Mouse (Mus musculus) E14TG2a.4 (cell line): ENCODE measurements around the gene C2cd2.

Experiments
- H3K27me3 ChIP-seq: 2 replicates; pipeline ENCODE4 v1.6.1; 2014; ENCODE audit warnings: low read length, control low read depth; ENCODE audit not compliant: insufficient read depth
- H3K36me3 ChIP-seq: 2 replicates; pipeline ENCODE4 v1.6.1; 2014; ENCODE audit warnings: low read length, control low read depth; ENCODE audit not compliant: insufficient read depth
- H3K4me1 ChIP-seq: replicated peaks from 2 replicates; pipeline ENCODE4 v1.6.1; 2014; ENCODE audit warnings: low read depth, low read length, control low read depth
- H3K4me3 ChIP-seq: replicated peaks from 2 replicates; pipeline ENCODE4 v1.5.1; 2014; ENCODE audit warnings: mild to moderate bottlenecking, low read length
- H3K9me3 ChIP-seq: 2 replicates; pipeline ENCODE4 v1.6.1; 2014; ENCODE audit warnings: low read length, control low read depth
- CTCF ChIP-seq: conservative IDR thresholded peaks from 2 replicates; pipeline ENCODE4 v1.5.1; 2014; ENCODE audit warnings: low read length
- NANOG ChIP-seq: IDR thresholded peaks from 2 replicates; pipeline ENCODE4 v1.6.1; 2014; ENCODE audit warnings: borderline replicate concordance, low read length, mixed read lengths
- POU5F1 ChIP-seq: IDR thresholded peaks from 2 replicates; pipeline ENCODE4 v1.6.1; 2014; ENCODE audit warnings: low read length, borderline replicate concordance

The C2cd2 gene

GRCm38 (mm10) chr16:97977722-97978121 is 15.3 kb upstream of the C2cd2 start:
- no peaks in the 10 kb centered on the region for H3K4me1 ChIP-seq
- TF ChIP-seq POU5F1 (no peak), CTCF (no peak), NANOG (no peak)
- H3K27me3 ChIP-seq: no peaks in the 10 kb centered on the region
- no peaks in the 10 kb centered on the region for H3K36me3 ChIP-seq
- H3K9me3 ChIP-seq: no peaks in the 10 kb centered on the region
- H3K4me3 ChIP-seq: no peak overlapping the region

DNA sequence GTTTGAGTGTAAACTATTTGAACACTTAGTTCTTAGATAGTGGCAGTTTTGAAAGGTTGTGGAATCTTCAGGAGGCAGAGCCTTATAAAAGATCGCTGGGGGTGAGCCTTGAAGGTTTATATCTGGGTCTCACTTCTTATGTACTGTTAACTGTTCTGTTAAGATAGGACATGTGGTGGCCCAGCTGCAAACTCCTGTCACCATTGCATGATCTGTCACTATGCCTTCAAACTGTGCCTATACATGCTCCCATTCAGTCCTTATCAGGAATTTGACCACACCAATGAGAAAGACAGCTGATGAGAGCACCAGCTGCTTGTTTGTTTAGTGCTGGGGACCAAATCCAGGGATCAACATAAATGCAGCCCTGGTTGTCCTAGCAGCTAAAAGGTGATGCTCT is 14.9 kb upstream of the C2cd2 start:
- TF ChIP-seq NANOG: no peak
- no peak for TF ChIP-seq CTCF
- TF ChIP-seq POU5F1: no peak
- no peaks in the 10 kb centered on the region for H3K4me1 ChIP-seq

DNA sequence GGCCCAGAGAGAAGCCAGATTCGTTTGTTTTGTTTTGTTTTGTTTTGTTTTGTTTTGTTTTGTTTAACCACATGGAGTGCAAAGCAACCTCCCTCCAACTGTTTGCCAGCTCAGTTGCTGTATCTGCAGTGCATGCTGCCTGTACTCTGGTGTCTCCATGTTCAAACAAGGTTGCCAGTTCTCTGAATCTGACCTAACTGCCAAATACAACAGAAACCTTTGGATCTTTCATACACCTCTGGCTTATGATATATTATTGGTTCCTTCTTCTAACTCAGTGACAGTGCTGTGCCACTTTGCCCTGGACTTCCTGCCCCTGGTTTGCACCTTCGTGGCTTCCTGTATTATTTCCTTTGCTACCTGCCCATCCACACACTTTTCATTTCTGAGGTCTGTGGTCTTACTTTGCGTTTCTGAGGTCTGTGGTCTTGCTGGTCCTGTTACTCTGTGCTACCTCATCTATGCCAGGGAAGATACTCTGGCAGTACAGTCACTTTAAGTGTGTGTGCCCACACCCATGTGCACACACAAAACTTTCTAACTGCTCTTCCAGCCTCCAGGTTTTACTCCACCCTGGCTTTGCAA is 1.6 kb upstream of the C2cd2 start:
- TF ChIP-seq NANOG (no peak), POU5F1 (no peak), CTCF (no peak)
- H3K9me3 ChIP-seq: peaks cover 7% of the 10 kb centered on the region; the same call in 1 of the 2 replicates

More for the DNA sequence above, 14.9 kb upstream of the C2cd2 start:
- H3K4me3 ChIP-seq: no peak overlapping the region
- no peaks in the 10 kb centered on the region for H3K9me3 ChIP-seq
- no peaks in the 10 kb centered on the region for H3K27me3 ChIP-seq
- H3K36me3 ChIP-seq: no peaks in the 10 kb centered on the region

DNA sequence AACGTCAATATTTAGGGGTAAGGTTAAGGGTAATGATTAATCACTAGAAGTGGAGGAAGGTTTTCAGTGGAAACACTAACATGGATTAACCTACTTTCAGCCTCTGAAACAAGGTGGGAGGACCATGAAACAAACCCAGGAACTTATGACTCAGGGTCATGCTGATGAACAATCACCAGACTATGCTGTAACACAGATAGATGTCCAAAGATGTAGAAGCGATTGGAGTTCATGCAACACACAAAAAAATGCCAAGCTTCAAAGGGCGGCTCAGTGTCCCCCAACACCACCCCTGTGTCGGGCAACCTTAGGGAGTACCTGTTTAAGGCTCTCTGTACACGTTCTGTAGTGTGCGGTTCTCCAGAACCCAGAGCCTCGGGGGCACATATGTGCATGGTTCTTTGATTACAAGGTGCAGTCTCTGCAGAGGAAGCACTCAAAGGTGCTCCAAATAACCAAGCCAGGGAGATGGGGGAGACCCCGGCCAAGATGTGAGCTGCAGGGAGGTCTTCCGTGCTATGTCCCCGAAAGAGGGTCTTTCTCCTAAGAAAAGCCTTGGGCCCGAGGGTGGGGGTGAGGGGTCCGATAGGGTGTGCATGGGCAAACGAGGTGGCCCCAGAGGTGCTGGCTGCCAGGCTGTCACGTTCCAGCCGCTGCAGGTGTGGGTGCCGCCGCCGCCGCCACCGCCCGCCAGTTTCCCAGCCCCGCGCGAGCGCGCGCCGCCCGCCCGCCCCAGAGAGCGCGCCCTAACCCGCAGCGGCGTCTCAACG is 832 bp downstream of the C2cd2 start:
- Histone ChIP-seq H3K9me3 (no peaks in the 10 kb centered on the region), H3K27me3 (no peaks in the 10 kb centered on the region), H3K4me3 (peak overlapping the region; percentile 91), H3K36me3 (peaks cover 33% of the 10 kb centered on the region), H3K4me1 (peaks cover 26% of the 10 kb centered on the region)
- TF ChIP-seq CTCF: no peak
- no peak for TF ChIP-seq NANOG
- no peak for TF ChIP-seq POU5F1

More for the DNA sequence above, 1.6 kb upstream of the C2cd2 start:
- no peaks in the 10 kb centered on the region for H3K27me3 ChIP-seq
- no peak overlapping the region for H3K4me3 ChIP-seq
- peaks cover 15% of the 10 kb centered on the region for H3K36me3 ChIP-seq
- H3K4me1 ChIP-seq: peaks cover 26% of the 10 kb centered on the region

- Histone ChIP-seq H3K27me3 (no peaks in the 10 kb centered on the region), H3K4me3 (no peak overlapping the region), H3K36me3 (peaks cover 45% of the 10 kb centered on the region), H3K4me1 (peaks cover 26% of the 10 kb centered on the region), H3K9me3 (no peaks in the 10 kb centered on the region)
- TF ChIP-seq NANOG (no peak), CTCF (no peak), POU5F1 (no peak)
These were observed 2.0 kb downstream of the C2cd2 start for GRCm38 (mm10) chr16:97960348-97960747.

DNA sequence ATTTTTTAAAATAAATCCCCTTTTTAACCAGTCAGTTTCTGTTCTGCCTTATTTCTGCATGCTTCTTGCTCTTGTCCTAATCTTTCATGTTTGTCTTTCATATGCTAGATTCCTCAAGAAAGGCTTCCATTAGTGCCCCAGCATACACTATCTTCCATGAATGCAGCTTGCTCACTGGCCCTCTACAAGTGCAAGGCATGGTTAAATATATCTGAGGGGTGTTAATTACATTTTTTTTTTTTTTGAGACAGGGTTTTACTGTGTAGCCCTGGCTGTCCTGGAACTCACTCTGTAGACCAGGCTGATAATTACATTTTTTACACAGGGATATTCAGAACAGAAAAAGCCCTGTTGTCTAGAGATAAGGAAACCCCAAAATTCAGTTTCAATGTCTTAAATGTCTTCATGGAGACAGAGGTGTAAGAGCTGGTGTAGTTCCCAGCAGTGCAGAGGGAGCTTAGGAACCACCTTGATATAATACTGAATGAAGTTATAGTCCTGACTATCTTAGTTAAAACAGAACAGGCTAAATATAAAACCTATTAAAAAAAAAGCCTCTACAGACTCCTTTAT is 3.9 kb downstream of the C2cd2 start:
- Histone ChIP-seq H3K4me1 (peaks cover 19% of the 10 kb centered on the region), H3K36me3 (peaks cover 64% of the 10 kb centered on the region), H3K27me3 (no peaks in the 10 kb centered on the region), H3K9me3 (no peaks in the 10 kb centered on the region), H3K4me3 (no peak overlapping the region)
- TF ChIP-seq CTCF (no peak), NANOG (no peak), POU5F1 (no peak)

DNA sequence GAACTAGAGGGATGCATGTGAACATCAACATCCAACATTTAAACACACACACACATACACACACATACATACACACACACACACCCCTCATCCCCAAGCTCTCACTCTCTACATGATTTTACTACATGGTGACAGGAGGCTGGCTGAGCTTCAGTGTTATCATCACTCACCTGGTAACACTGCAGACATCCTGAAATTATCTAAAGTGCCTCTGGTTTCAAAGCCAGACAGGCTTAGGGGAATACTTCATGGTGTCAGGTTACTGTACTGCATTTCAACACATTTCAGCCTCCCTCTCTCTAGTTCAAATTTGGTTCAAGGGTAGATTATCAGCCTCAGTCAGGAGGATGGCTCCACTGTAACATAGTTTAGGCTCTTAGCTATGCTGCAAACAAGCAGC is 4.8 kb downstream of the C2cd2 start:
- Histone ChIP-seq H3K36me3 (peaks cover 73% of the 10 kb centered on the region), H3K9me3 (no peaks in the 10 kb centered on the region), H3K4me3 (no peak overlapping the region), H3K27me3 (no peaks in the 10 kb centered on the region), H3K4me1 (peaks cover 15% of the 10 kb centered on the region)
- TF ChIP-seq NANOG: no peak
- TF ChIP-seq POU5F1: no peak
- TF ChIP-seq CTCF: no peak

- Histone ChIP-seq H3K4me3 (no peak overlapping the region), H3K4me1 (peaks cover 25% of the 10 kb centered on the region), H3K27me3 (no peaks in the 10 kb centered on the region), H3K36me3 (peaks cover 89% of the 10 kb centered on the region), H3K9me3 (no peaks in the 10 kb centered on the region)
- TF ChIP-seq POU5F1 (no peak), CTCF (no peak), NANOG (no peak)
These were observed 6.4 kb downstream of the C2cd2 start for GRCm38 (mm10) chr16:97956011-97956410.

DNA sequence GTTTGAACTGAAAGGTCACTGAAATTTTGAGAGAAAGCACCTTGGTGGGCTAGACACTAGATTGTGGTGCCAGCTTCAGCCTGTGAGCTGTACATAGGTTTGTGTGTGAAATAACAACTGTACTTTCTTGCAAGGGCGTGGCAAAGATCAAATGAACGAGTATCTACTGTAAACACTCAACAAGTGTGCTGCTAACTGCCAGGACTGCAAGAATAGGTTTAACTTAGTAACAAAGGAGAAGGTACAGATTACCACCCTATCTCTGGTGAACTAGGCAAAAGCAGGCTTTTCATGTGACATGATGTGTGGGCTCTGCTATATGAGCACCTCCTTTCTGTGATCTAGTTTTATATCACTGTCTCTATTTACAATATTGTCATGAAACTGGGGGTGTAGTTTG is 9.1 kb downstream of the C2cd2 start:
- peaks cover 33% of the 10 kb centered on the region for H3K4me1 ChIP-seq
- H3K9me3 ChIP-seq: no peaks in the 10 kb centered on the region
- H3K36me3 ChIP-seq: peaks cover 97% of the 10 kb centered on the region
- no peak overlapping the region for H3K4me3 ChIP-seq
- H3K27me3 ChIP-seq: no peaks in the 10 kb centered on the region
- TF ChIP-seq NANOG (no peak), POU5F1 (no peak), CTCF (no peak)
